Mouse (Mus musculus): ENCODE data around the gene Irs2.

DNA sequence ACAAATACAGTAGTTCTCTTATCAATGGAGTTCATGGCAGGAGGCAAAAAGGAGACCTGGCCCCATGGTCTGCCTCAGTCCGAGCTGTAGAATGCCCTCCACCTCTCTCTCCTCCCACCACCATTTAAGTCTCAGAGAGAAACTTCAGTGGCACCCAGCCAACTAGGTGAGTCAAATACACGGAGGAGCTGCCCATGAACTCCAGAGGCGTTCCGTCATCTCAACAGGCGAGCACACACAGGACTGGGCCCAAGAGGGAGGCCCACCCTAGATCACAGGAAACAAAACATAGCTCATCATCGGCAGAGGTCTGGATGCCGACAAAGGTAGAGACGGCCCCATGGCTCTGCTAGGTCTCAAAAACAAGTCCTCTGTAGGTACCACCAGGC, 47.9 kb upstream of the Irs2 start:
- TF ChIP-seq CTCF (conservative IDR thresholded peaks at IDR 0.05; ENCODE audit: low read length) (no peak), POU5F1 (IDR thresholded peaks at IDR 0.05; ENCODE audit: borderline replicate concordance, low read length) (no peak), NANOG (IDR thresholded peaks at IDR 0.05; ENCODE audit: borderline replicate concordance, low read length) (no peak)

All from E14TG2a.4 (cell line).